Mouse (Mus musculus) spleen, adult 2 months (tissue): ENCODE measurements around the gene Khdrbs2.

Experiments used
- CTCF ChIP-seq: fragments of 200-500 bp; IDR thresholded peaks from 2 replicates; pipeline ENCODE4 v1.5.1; 2011; ENCODE audit warnings: mild to moderate bottlenecking, inconsistent platforms; ENCODE audit not compliant: insufficient read depth, insufficient read length, insufficient replicate concordance; ENCODE audit errors: extremely low read depth
- POLR2A ChIP-seq: fragments of 200-500 bp; IDR thresholded peaks from 2 replicates; pipeline ENCODE4 v1.6.1; 2011; ENCODE audit warnings: low read depth, low read length, inconsistent platforms

DNA sequence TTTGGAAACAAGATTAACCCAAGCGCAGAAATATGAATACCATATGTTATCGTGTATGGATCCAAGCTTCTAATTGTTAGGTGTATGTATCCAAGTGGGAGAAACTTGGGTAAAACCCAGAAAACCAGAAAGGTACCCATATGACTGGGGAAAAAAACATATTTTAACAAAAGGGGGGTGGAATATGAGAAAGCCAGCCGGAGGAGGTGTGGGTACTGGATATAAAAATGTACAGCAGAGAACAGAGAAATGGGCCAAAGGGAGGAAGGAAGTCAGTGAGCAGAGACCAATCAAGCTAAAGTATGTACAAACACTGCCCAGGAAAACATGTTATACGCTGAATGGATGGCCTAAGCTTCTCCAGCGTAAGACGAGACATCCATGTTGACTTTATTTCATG is 330.9 kb downstream of the Khdrbs2 start:
- TF ChIP-seq POLR2A (no peak), CTCF (no peak)
